Mouse (Mus musculus): ENCODE results near the gene Sipa1l3.

- TF ChIP-seq CTCF (conservative IDR thresholded peaks at IDR 0.05; ENCODE audit: low read length) (no peak), NANOG (IDR thresholded peaks at IDR 0.05; ENCODE audit: borderline replicate concordance, low read length) (no peak)
These were observed 172.2 kb downstream of the Sipa1l3 start for GRCm38 (mm10) chr7:29346212-29346611.

Measured in E14TG2a.4 (cell line).